Mouse (Mus musculus): ENCODE measurements at regions not wholly inside any gene's neighbourhood (a gene's known extent, or its start where the extent isn't known, plus 50 kb on each side); places are given as distances from the start of the nearest gene placed in this dataset.

- no peak for DNase-seq (ENCODE audit: low spot score)
Observed at GRCm38 (mm10) chr16:30873493-30874211, 207.6 kb downstream of the Xxylt1 start.

GRCm38 (mm10) chr16:30875235-30875829 is 205.9 kb downstream of the Xxylt1 start:
- no peak for DNase-seq (ENCODE audit: low spot score)

GRCm38 (mm10) chr16:30878821-30879220 is 202.4 kb downstream of the Xxylt1 start:
- no peak for DNase-seq (ENCODE audit: low spot score)

GRCm38 (mm10) chr16:30879878-30880277 is 201.4 kb downstream of the Xxylt1 start:
- no peak for DNase-seq (ENCODE audit: low spot score)

GRCm38 (mm10) chr16:30880682-30881081 is 200.6 kb downstream of the Xxylt1 start:
- DNase-seq (ENCODE audit: low spot score), result no peak

- no peak for DNase-seq (ENCODE audit: low spot score)
Observed at GRCm38 (mm10) chr16:30881186-30881585, 200.0 kb downstream of the Xxylt1 start.

GRCm38 (mm10) chr16:30883490-30884188 is 197.6 kb downstream of the Xxylt1 start:
- no peak for DNase-seq (ENCODE audit: low spot score)

GRCm38 (mm10) chr16:30884189-30884551 is 197.1 kb downstream of the Xxylt1 start:
- DNase-seq (ENCODE audit: low spot score), result no peak

- DNase-seq (ENCODE audit: low spot score), result no peak
Observed at GRCm38 (mm10) chr16:30886982-30887381, 194.2 kb downstream of the Xxylt1 start.

- no peak for DNase-seq (ENCODE audit: low spot score)
Observed at GRCm38 (mm10) chr16:30887536-30887935, 193.7 kb downstream of the Xxylt1 start.

- no peak for DNase-seq (ENCODE audit: low spot score)
Observed at GRCm38 (mm10) chr16:30888556-30889323, 192.5 kb downstream of the Xxylt1 start.

- no peak for DNase-seq (ENCODE audit: low spot score)
Observed at GRCm38 (mm10) chr16:30892606-30893005, 188.6 kb downstream of the Xxylt1 start.

- no peak for DNase-seq (ENCODE audit: low spot score)
Observed at GRCm38 (mm10) chr16:30894086-30894485, 187.1 kb downstream of the Xxylt1 start.

- no peak for DNase-seq (ENCODE audit: low spot score)
Observed at GRCm38 (mm10) chr16:30895021-30895420, 186.2 kb downstream of the Xxylt1 start.

- DNase-seq (ENCODE audit: low spot score), result no peak
Observed at GRCm38 (mm10) chr16:30897371-30897770, 183.9 kb downstream of the Xxylt1 start.

- no peak for DNase-seq (ENCODE audit: low spot score)
Observed at GRCm38 (mm10) chr16:30900121-30900520, 181.1 kb downstream of the Xxylt1 start.

- DNase-seq (ENCODE audit: low spot score), result no peak
Observed at GRCm38 (mm10) chr16:30901309-30901708, 179.9 kb downstream of the Xxylt1 start.

Data from adipocyte (in vitro differentiated cells).